Mouse (Mus musculus): ENCODE data around the gene Amigo1. TPM values are rescaled to one million over a fixed set of nuclear protein-coding genes. Genes with fewer than 3 reads are reported as not detected.

The Amigo1 gene
- polyA plus RNA-seq, 1 experiment from 2014 or later = 11.3 TPM

DNA sequence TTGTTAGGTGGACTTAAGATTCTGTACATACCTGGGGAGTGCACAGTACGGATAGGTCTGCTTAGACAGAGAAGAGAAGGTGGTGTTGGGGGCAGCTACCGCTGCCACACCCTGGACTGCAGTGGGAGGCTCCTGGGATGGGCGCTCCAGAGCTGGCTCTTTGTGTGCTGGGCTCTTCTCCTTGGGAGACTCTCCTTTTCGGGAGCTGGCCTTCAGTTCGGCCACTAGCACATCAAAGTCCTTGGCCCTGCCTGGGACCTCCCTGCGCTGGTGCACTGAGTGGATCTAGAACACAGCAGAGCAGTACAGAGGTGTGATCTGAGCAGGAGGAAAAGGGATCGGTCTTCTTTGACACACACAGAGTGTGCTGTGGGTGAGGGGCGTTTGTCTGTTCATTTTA is 19.5 kb downstream of the Amigo1 start:
- H3K4me2 ChIP-seq (replicated peaks) = no peak overlapping the region
- no peak for ATAC-seq (ENCODE audit: low FRiP score)
- WGBS = 93% methylated on average over 8 of the region's 8 CpGs

DNA sequence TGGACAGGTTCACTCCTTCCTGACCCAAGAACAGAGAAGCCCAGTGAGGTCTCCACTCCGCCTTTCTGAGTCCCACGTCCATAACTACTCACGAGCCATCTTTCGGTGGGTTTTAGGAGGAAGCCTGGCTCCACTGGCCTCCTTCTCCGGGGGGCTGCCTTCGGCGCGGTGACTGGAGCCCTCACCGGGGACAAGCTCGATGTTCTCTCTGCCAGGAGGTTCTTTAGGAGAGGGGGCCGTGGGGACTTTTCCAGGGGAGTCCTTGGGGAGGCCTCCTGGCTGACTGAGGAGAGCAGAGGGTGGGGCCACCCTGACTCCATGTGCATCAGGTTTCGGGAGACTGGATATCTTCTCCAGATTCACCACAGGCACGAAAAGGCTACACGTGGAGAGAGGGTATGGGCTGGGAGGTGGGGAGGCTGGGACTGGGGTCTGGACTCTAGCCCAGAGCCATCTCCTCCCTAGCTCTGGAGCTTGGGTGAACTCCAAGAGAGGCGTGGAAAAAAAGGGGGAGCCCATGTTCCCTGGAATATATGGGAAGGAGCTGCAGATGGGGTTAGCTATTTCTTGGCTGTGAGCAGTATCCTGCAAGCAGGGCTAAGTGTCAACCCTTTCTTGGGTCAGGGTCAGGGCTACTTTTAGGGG is 20.7 kb downstream of the Amigo1 start:
- DNase-seq (ENCODE audit: low spot score) = no peak
- no peak for ATAC-seq (ENCODE audit: low FRiP score)
- H3K27ac ChIP-seq = no peak overlapping the region
- no peak overlapping the region for H3K4me3 ChIP-seq (replicated peaks; ENCODE audit: low read length)
- peaks cover 15% of the 10 kb centered on the region for H3K4me1 ChIP-seq (replicated peaks; ENCODE audit: control insufficient read depth, insufficient read depth, low read length)
- no peaks in the 10 kb centered on the region for H3K27me3 ChIP-seq (ENCODE audit: control insufficient read depth, insufficient read depth, low read length)
- H3K4me2 ChIP-seq (replicated peaks) = no peak overlapping the region
- H3K36me3 ChIP-seq (replicated peaks; ENCODE audit: control insufficient read depth, insufficient read depth) = peaks cover 64% of the 10 kb centered on the region
- WGBS = 84% methylated on average over 15 of the region's 15 CpGs
- H3K9ac ChIP-seq = no peak overlapping the region
- no peaks in the 10 kb centered on the region for H3K9me3 ChIP-seq (ENCODE audit: control insufficient read depth, low read length)

More for the DNA sequence above, 19.5 kb downstream of the Amigo1 start:
- Histone ChIP-seq H3K36me3 (replicated peaks; ENCODE audit: control insufficient read depth, insufficient read depth) (peaks cover 66% of the 10 kb centered on the region), H3K9ac (no peak overlapping the region), H3K9me3 (ENCODE audit: control insufficient read depth, low read length) (no peaks in the 10 kb centered on the region), H3K4me3 (replicated peaks; ENCODE audit: low read length) (no peak overlapping the region), H3K27me3 (ENCODE audit: control insufficient read depth, insufficient read depth, low read length) (no peaks in the 10 kb centered on the region), H3K27ac (no peak overlapping the region), H3K4me1 (replicated peaks; ENCODE audit: control insufficient read depth, insufficient read depth, low read length) (peaks cover 20% of the 10 kb centered on the region)
- DNase-seq (ENCODE audit: low spot score) = no peak

DNA sequence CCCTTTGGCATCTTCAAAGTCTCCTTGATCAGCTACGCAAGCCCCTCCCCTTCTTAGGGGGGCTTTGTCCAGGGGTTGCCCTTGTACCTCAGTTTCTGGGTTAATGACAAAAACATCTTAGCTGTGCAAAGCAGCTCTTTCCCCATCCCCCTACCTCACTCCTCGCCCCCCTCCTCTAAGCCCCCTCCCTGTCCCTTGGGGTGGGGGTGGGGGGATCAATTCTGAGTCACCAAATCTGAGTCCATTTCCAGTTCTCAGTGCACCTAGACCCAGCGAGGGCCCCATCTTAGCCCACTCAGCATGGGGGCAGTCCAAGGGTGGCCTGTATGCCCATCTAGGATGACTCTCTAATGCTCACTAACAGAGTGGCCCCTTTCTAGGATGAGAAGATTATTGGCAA is 22.9 kb downstream of the Amigo1 start:
- peak overlapping the region; percentile 65 for H3K4me3 ChIP-seq (replicated peaks; ENCODE audit: low read length)
- DNase-seq (ENCODE audit: low spot score) (no peak), ATAC-seq (ENCODE audit: low FRiP score) (no peak)
- WGBS = 46% methylated on average over 3 of the region's 3 CpGs
- H3K27me3 ChIP-seq (ENCODE audit: control insufficient read depth, insufficient read depth, low read length) = no peaks in the 10 kb centered on the region
- H3K36me3 ChIP-seq (replicated peaks; ENCODE audit: control insufficient read depth, insufficient read depth) = peaks cover 45% of the 10 kb centered on the region
- peaks cover 24% of the 10 kb centered on the region for H3K4me1 ChIP-seq (replicated peaks; ENCODE audit: control insufficient read depth, insufficient read depth, low read length)
- no peaks in the 10 kb centered on the region for H3K9me3 ChIP-seq (ENCODE audit: control insufficient read depth, low read length)
- H3K4me2 ChIP-seq (replicated peaks) = peak overlapping the region; percentile 90
- H3K27ac ChIP-seq = peak overlapping the region; percentile 99
- peak overlapping the region; percentile 87 for H3K9ac ChIP-seq

DNA sequence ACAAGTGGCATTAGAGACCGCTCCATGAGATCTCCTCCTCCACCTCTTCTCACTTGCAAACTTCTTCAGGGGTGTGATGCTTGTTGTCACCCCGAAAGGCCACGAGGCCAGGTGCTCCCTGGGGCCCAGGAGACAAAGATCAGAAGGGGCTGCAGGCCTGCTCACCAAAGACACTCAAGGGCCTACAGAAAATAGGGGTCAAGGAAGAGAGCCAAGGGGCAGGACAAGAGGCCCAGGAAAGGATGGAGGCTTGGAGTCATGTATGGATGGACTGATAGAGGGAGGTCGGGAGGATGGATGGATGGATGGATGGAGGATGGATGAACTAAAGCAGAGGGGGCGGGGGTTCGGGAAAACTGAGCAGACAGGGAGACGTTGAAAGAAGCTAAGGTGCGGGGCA is 23.4 kb downstream of the Amigo1 start:
- ATAC-seq (ENCODE audit: low FRiP score) = peak; percentile 1; the same call in 1 of the 2 replicates
- H3K27me3 ChIP-seq (ENCODE audit: control insufficient read depth, insufficient read depth, low read length) = no peaks in the 10 kb centered on the region

DNA sequence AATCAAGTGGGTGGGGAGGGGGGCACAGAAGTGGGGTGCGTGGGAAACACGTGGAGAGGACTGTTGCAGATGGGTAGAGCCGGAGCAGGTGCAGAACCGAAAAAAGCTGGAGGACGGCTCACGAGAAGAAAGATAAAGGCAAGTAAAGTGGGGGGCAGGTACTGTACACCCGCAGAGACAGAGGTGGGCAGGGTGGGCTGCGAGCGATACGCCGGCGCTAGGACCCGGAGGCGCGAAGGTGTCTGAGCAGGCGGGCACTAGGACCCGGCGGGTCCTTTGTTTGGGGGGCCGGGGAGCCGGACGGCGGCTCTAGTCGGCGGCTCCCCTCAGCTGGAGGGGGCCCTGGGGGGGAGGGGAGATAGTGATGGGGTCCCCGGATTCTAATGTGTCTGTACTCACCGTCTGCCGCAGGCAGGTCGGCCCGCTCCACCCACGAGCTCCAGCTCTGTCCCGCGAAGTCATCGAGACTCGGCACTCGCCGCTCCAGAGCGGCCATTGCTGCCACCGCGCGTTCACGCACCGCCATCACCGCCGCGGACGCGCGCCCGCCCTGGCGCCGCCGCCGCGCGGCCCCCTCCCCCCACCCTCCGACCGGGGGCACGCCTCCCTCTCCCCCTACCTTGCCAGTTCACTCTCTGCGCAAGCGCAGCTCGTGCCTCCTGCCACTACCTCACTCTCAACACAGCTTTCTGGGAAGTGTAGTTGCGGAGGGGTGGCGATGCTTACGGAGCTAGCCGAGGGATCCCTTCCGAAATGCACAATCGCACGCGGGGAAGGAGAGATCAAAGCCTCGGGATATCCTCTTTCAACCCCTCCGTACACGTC is 24.0 kb downstream of the Amigo1 start:
- ATAC-seq (ENCODE audit: low FRiP score) = peak; percentile 94
- H3K27ac ChIP-seq = peak overlapping the region; percentile 99
- H3K36me3 ChIP-seq (replicated peaks; ENCODE audit: control insufficient read depth, insufficient read depth) = peaks cover 34% of the 10 kb centered on the region
- WGBS = under 1% methylated on average over 62 of the region's 72 CpGs
- peaks cover 24% of the 10 kb centered on the region for H3K4me1 ChIP-seq (replicated peaks; ENCODE audit: control insufficient read depth, insufficient read depth, low read length)
- H3K27me3 ChIP-seq (ENCODE audit: control insufficient read depth, insufficient read depth, low read length) = no peaks in the 10 kb centered on the region
- H3K4me2 ChIP-seq (replicated peaks) = peak overlapping the region; percentile 90
- no peaks in the 10 kb centered on the region for H3K9me3 ChIP-seq (ENCODE audit: control insufficient read depth, low read length)
- peak overlapping the region; percentile 65 for H3K4me3 ChIP-seq (replicated peaks; ENCODE audit: low read length)
- H3K9ac ChIP-seq = peak overlapping the region; percentile 87
- peak; percentile 98 for DNase-seq (ENCODE audit: low spot score)

More for the DNA sequence above, 23.4 kb downstream of the Amigo1 start:
- Histone ChIP-seq H3K27ac (peak overlapping the region; percentile 99), H3K4me2 (replicated peaks) (peak overlapping the region; percentile 90), H3K36me3 (replicated peaks; ENCODE audit: control insufficient read depth, insufficient read depth) (peaks cover 40% of the 10 kb centered on the region), H3K4me3 (replicated peaks; ENCODE audit: low read length) (peak overlapping the region; percentile 65), H3K9me3 (ENCODE audit: control insufficient read depth, low read length) (no peaks in the 10 kb centered on the region), H3K4me1 (replicated peaks; ENCODE audit: control insufficient read depth, insufficient read depth, low read length) (peaks cover 24% of the 10 kb centered on the region), H3K9ac (peak overlapping the region; percentile 87)
- 8% methylated on average over 8 of the region's 8 CpGs for WGBS
- DNase-seq (ENCODE audit: low spot score) = no peak

DNA sequence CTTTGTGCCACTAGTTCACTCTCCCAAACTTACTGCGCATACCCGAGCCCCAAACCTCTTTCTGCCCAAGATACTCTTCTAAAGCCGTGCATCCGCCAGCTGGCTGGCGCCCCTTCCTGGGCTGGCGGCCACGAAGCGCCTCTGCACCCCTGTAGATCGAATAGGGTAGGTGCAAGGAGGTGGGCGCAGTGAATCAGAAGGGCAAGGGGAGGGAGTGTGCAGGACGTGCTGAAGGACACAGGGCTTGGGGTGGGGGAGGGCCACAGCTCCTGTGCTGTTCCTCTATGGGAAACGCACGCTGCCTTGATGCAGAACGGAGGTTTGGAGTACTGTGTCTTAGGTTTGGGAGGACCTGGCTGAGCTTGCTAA is 24.6 kb downstream of the Amigo1 start, which contains the start of gene Atxn7l2:
Gene Atxn7l2, minus strand, starts transcription at position 164 of the 369 bp plus-strand sequence.
- no peaks in the 10 kb centered on the region for H3K27me3 ChIP-seq (ENCODE audit: control insufficient read depth, insufficient read depth, low read length)
- H3K9me3 ChIP-seq (ENCODE audit: control insufficient read depth, low read length) = no peaks in the 10 kb centered on the region
- H3K9ac ChIP-seq = peak within 1 kb of the TSS; percentile 87
- H3K4me2 ChIP-seq (replicated peaks) = peak within 1 kb of the TSS; percentile 90
- H3K4me3 ChIP-seq (replicated peaks; ENCODE audit: low read length) = peak within 1 kb of the TSS; percentile 65
- peak; percentile 89 for ATAC-seq (ENCODE audit: low FRiP score)
- no peak for DNase-seq (ENCODE audit: low spot score)
- WGBS = 0% methylated on average over 14 of the region's 14 CpGs
- peaks cover 24% of the 10 kb centered on the region for H3K4me1 ChIP-seq (replicated peaks; ENCODE audit: control insufficient read depth, insufficient read depth, low read length)
- H3K36me3 ChIP-seq (replicated peaks; ENCODE audit: control insufficient read depth, insufficient read depth) = peaks cover 28% of the 10 kb centered on the region
- peak within 1 kb of the TSS; percentile 99 for H3K27ac ChIP-seq

DNA sequence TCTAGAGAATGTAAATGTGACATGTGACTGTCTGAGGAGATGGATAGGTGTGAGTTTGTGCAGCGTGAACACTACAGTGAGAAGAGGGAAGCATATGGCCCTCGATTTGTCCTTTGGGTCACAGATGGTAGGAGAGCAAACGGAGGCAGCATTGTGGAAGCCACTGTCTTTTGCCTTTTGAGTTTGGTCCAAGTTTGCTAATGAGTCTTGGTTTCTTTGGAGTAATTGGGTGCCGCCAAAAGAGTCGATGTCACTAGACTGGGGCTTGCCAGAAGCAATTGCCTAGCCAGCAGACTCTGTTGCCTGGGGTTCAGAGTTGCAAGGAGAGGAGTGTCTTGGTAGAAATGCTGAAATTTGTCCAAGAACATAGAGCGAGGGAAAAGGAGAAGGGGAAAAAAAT is 25.7 kb downstream of the Amigo1 start:
- WGBS = 58% methylated on average over 6 of the region's 6 CpGs
- Histone ChIP-seq H3K27ac (peak overlapping the region; percentile 99), H3K9me3 (ENCODE audit: control insufficient read depth, low read length) (no peaks in the 10 kb centered on the region), H3K27me3 (ENCODE audit: control insufficient read depth, insufficient read depth, low read length) (no peaks in the 10 kb centered on the region), H3K9ac (no peak overlapping the region), H3K4me2 (replicated peaks) (peak overlapping the region; percentile 55), H3K4me1 (replicated peaks; ENCODE audit: control insufficient read depth, insufficient read depth, low read length) (peaks cover 24% of the 10 kb centered on the region), H3K4me3 (replicated peaks; ENCODE audit: low read length) (no peak overlapping the region; the same call in 1 of the 2 replicates), H3K36me3 (replicated peaks; ENCODE audit: control insufficient read depth, insufficient read depth) (peaks cover 17% of the 10 kb centered on the region)
- ATAC-seq (ENCODE audit: low FRiP score) (no peak), DNase-seq (ENCODE audit: low spot score) (no peak)

DNA sequence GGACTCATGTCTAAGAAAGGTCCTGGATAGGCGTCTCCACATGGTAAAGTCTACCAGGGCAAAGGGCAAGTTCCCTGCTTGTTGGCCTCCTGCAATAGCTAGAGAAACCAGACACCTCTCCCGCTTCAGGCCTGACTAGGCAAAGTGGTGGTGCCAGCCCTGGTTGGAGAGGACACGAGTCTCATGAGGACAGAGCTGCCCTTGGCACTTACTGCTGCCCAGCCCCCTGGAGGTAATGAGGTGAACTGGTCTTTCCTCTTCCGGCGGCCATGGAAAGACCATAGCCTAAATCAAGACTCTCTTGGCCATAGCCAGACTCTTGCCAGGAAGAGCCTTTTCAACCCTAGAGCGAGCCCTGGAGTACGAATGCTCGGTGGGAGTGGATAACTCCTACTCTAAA is 26.3 kb downstream of the Amigo1 start:
- Histone ChIP-seq H3K9me3 (ENCODE audit: control insufficient read depth, low read length) (no peaks in the 10 kb centered on the region), H3K4me1 (replicated peaks; ENCODE audit: control insufficient read depth, insufficient read depth, low read length) (peaks cover 24% of the 10 kb centered on the region), H3K36me3 (replicated peaks; ENCODE audit: control insufficient read depth, insufficient read depth) (peaks cover 11% of the 10 kb centered on the region), H3K27me3 (ENCODE audit: control insufficient read depth, insufficient read depth, low read length) (no peaks in the 10 kb centered on the region), H3K4me3 (replicated peaks; ENCODE audit: low read length) (no peak overlapping the region), H3K9ac (no peak overlapping the region), H3K27ac (no peak overlapping the region), H3K4me2 (replicated peaks) (no peak overlapping the region)
- no peak for ATAC-seq (ENCODE audit: low FRiP score)
- DNase-seq (ENCODE audit: low spot score) = no peak
- 86% methylated on average over 8 of the region's 8 CpGs for WGBS

DNA sequence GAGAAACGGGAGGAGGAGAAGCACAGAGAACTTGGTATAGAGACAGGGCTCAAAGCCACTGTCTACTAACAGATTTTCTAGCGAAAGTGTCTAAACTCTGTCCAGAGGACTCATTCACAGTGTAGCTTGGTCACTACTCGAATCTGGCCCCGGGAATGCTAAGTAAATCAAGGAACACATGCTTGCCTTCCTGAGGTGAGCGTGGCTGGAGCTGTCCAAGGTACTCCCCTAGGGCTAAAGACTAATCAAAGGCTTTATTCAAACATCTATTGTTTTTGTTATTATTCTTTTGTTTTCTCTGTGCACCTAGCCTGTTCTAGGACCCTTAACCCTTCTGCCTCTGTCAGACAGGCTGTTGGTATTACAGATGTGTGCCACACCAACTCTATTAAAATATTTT is 28.6 kb downstream of the Amigo1 start:
- Histone ChIP-seq H3K4me1 (replicated peaks; ENCODE audit: control insufficient read depth, insufficient read depth, low read length) (0 out of 2 replicates have a peak, but pooled peaks cover 9% of the 10 kb centered on the region), H3K4me3 (replicated peaks; ENCODE audit: low read length) (no peak overlapping the region), H3K27me3 (ENCODE audit: control insufficient read depth, insufficient read depth, low read length) (no peaks in the 10 kb centered on the region), H3K27ac (no peak overlapping the region), H3K9ac (no peak overlapping the region), H3K36me3 (replicated peaks; ENCODE audit: control insufficient read depth, insufficient read depth) (no peaks in the 10 kb centered on the region), H3K4me2 (replicated peaks) (no peak overlapping the region), H3K9me3 (ENCODE audit: control insufficient read depth, low read length) (no peaks in the 10 kb centered on the region)
- ATAC-seq (ENCODE audit: low FRiP score) = no peak
- no peak for DNase-seq (ENCODE audit: low spot score)
- 21% methylated on average over 5 of the region's 5 CpGs for WGBS

Data from hindbrain, embryonic 14.5 days (tissue).